Mouse (Mus musculus) CH12.LX (cell line): ENCODE measurements around the gene Ago4.

ENCODE experiments used
- POLR2A ChIP-seq: IDR thresholded peaks from 2 replicates; pipeline ENCODE4 v1.6.1; 2011; ENCODE audit warnings: low read depth, mild to moderate bottlenecking, improper control_type of control experiment, low read length
- USF1 ChIP-seq: IDR thresholded peaks from 2 replicates; pipeline ENCODE4 v1.6.1; 2014; ENCODE audit warnings: low read depth, mild to moderate bottlenecking, inconsistent platforms, low read length, improper control_type of control experiment

- TF ChIP-seq USF1 (no peak), POLR2A (no peak)
These were observed 53.0 kb downstream of the Ago4 start for GRCm38 (mm10) chr4:126480288-126480687.
